Mouse (Mus musculus) hindbrain, embryonic 11.5 days (tissue): ENCODE data around the gene Ahcyl2. TPM values are rescaled to one million over a fixed set of nuclear protein-coding genes. Genes with fewer than 3 reads are reported as not detected.

Experiments
- ATAC-seq: fragments of 200-750 bp; cut with Nextera tagmentation; 2 replicates; pipeline ENCODE4 v1.8.0; 2017; ENCODE audit warnings: mild to moderate bottlenecking, moderate TSS enrichment, moderate library complexity; ENCODE audit not compliant: low FRiP score
- DNase-seq: peaks from one replicate; pipeline ENCODE4 v3.0.0-alpha.2; 2015; ENCODE audit warnings: low spot score
- H3K27ac ChIP-seq: fragments of 300-500 bp; sonication (generic); 2 replicates; pipeline ENCODE4 v1.5.1; 2014; ENCODE audit warnings: mild to moderate bottlenecking, low read depth, low read length
- H3K27me3 ChIP-seq: fragments of 300-500 bp; sonication (generic); 2 replicates; pipeline ENCODE4 v1.6.1; 2014; ENCODE audit warnings: mild to moderate bottlenecking, low read length, moderate library complexity, mixed read lengths; ENCODE audit not compliant: control insufficient read depth, insufficient read depth
- H3K36me3 ChIP-seq: fragments of 300-500 bp; sonication (generic); 2 replicates; pipeline ENCODE4 v1.6.1; 2014; ENCODE audit warnings: mild to moderate bottlenecking, low read length, moderate library complexity, mixed read lengths; ENCODE audit not compliant: control insufficient read depth, insufficient read depth
- H3K4me1 ChIP-seq: fragments of 300-500 bp; sonication (generic); replicated peaks from 2 replicates; pipeline ENCODE4 v1.6.1; 2014; ENCODE audit warnings: low read length, mixed read lengths; ENCODE audit not compliant: control insufficient read depth, insufficient read depth
- H3K4me2 ChIP-seq: fragments of 300-500 bp; sonication (generic); replicated peaks from 2 replicates; pipeline ENCODE4 v1.6.1; 2014; ENCODE audit warnings: mild to moderate bottlenecking, low read depth, low read length
- H3K4me3 ChIP-seq: fragments of 300-500 bp; sonication (generic); 2 replicates; pipeline ENCODE4 v1.5.1; 2014; ENCODE audit warnings: low read depth, low read length
- H3K9ac ChIP-seq: fragments of 300-500 bp; sonication (generic); 2 replicates; pipeline ENCODE4 v1.6.1; 2014; ENCODE audit warnings: low read depth, low read length
- H3K9me3 ChIP-seq: fragments of 300-500 bp; sonication (generic); 2 replicates; pipeline ENCODE4 v1.6.1; 2016; ENCODE audit warnings: low read length; ENCODE audit not compliant: control insufficient read depth
- WGBS: fragments of 180-500 bp; shearing (Covaris S2); extraction: QIAGEN DNeasy Blood & Tissue Kit; methylation state at CpG from one replicate; pipeline ENCODE4 v1.1.7; 2014; 5-methylcytosine and 5-hydroxymethylcytosine counted together
- polyA plus RNA-seq: library from polyadenylated mRNA; unstranded; fragments of >200 nt; fragmentation: Nextera tagmentation; extraction: Ambion mirVana; gene quantifications from 2 replicates; pipeline ENCODE4 v1.2.1, GENCODE M21; 2014

Gene Ahcyl2
- polyA plus RNA-seq, 1 experiment from 2014 or later, result 17.4 TPM

GRCm38 (mm10) chr6:29761282-29761681 lies 6.5 kb upstream of the Ahcyl2 start:
- no peak overlapping the region for H3K4me3 ChIP-seq
- WGBS, result 88% methylated on average over 4 of the region's 4 CpGs
- no peak overlapping the region for H3K4me2 ChIP-seq
- no peaks in the 10 kb centered on the region; the same call in 1 of the 2 replicates for H3K36me3 ChIP-seq
- H3K27me3 ChIP-seq, result no peaks in the 10 kb centered on the region
- no peaks in the 10 kb centered on the region for H3K9me3 ChIP-seq
- DNase-seq (no peak), ATAC-seq (no peak)
- no peak overlapping the region for H3K9ac ChIP-seq
- H3K27ac ChIP-seq, result no peak overlapping the region
- H3K4me1 ChIP-seq, result no peaks in the 10 kb centered on the region

DNA sequence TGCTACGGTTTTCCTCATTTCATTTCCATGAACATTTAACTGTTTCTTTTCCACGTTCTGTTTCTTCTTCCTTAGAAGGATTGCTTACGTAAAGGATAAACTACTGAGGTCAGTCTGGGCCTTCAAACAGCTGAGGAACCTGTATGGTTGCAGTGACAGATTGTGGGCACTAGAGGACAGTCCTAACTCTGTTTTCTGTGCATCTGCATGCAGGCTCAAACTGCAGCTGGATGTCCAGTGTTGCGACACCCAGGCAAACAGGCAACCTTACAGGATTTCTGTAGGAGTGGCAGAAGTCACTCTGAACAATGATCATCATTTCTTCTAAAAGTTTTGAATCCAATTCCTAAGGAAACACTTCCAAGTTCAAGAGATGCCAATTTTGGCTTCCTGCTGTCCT lies 5.3 kb upstream of the Ahcyl2 start:
- whole genome bisulfite sequencing, result 71% methylated on average over 4 of the region's 4 CpGs
- ATAC-seq, result no peak
- no peak overlapping the region for H3K4me2 ChIP-seq
- H3K9ac ChIP-seq, result no peak overlapping the region
- no peaks in the 10 kb centered on the region for H3K9me3 ChIP-seq
- H3K36me3 ChIP-seq, result no peaks in the 10 kb centered on the region
- peak; percentile 44 for DNase-seq
- no peaks in the 10 kb centered on the region for H3K27me3 ChIP-seq
- H3K27ac ChIP-seq, result no peak overlapping the region
- no peaks in the 10 kb centered on the region for H3K4me1 ChIP-seq
- H3K4me3 ChIP-seq, result no peak overlapping the region

DNA sequence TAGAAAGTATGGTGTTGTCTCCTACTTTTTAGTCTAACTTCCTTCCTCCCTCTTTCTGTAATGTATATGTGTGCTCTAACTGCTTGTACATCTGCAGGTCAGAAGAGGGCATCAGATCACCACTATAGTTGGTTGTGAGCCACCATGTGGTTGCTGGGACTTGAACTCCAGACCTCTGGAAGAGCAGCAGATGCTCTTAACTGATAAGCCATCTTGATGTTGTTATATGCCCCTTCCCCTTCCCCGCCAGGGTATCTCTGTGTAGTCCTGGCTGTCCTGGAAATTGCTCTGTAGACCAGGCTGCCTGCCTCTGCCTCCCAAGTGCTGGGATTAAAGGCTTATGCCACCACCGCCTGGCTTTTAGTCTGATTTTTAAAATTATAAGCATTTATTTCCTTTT lies 937 bp upstream of the Ahcyl2 start:
- Histone ChIP-seq H3K4me3 (no peak overlapping the region), H3K36me3 (no peaks in the 10 kb centered on the region), H3K27ac (no peak overlapping the region), H3K4me1 (no peaks in the 10 kb centered on the region), H3K27me3 (no peaks in the 10 kb centered on the region), H3K4me2 (no peak overlapping the region), H3K9me3 (no peaks in the 10 kb centered on the region), H3K9ac (no peak overlapping the region)
- no peak for ATAC-seq
- 91% methylated on average over 2 of the region's 2 CpGs for WGBS
- DNase-seq, result no peak

DNA sequence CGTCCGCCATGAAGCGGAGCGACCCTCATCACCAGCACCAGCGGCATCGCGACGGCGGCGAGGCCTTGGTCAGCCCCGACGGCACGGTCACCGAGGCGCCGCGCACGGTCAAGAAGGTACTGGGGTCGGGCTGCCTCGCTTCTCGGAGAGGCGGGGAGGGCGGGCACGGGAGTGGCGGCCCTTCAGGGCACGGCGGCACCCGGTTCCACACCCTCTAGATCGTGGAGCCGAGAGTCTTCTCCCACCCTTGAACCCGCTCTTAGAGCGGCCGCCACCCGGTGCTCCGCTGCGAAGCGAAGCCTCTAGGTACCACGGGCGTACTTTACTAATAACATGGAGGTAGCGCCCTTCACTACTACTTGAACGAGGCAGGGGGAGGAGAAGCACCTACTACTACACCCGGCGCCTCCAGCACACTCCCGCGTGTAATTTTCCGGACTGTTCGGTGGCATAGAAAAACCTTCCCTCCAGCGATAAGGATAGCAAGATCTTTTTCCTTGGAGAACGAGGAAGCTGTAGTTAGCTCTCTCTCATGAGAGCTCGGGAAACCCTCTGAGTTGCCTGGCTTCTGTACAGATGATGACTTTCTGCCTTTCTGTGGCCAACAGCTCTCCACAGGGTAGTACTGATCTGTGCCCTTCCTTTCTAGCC lies 1.1 kb downstream of the Ahcyl2 start:
- no peak for ATAC-seq
- Histone ChIP-seq H3K4me2 (peak overlapping the region; percentile 80), H3K4me1 (no peaks in the 10 kb centered on the region), H3K27ac (peak overlapping the region; percentile 85), H3K9me3 (no peaks in the 10 kb centered on the region), H3K27me3 (no peaks in the 10 kb centered on the region), H3K4me3 (peak overlapping the region; percentile 88), H3K36me3 (no peaks in the 10 kb centered on the region), H3K9ac (peak overlapping the region; percentile 82)
- WGBS, result under 1% methylated on average over 49 of the region's 50 CpGs
- DNase-seq, result peak; percentile 68

DNA sequence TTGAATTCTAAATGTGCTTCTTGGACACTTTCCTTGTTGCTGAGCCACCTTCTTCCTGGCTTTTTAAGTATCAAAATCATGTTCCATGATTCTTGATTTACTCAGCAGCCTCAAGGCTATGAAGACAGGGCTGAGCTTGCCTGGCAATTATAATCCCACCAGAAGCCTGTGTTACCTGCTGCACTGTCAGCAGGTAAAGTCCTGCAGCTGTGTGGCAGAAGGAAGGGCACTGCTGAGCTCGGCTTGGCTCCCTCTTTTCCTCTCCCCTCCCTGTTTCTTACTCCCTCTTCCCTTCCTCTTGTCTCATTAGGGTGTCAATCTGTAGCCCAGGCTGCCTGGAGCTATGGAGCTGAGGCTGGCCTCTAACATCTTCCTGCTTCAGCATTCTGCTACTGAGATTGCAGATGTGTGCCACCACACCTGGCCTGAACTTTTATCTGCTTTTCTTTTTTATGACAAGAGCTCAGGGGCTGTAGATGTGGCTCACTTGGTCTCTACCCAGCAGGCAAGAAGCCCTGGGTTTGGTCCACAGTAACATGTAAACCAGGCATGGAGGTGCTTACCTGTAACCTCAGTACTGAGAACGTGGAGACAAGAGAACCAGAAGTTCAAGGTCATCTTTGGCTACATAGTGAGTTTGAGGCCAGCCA lies 3.0 kb downstream of the Ahcyl2 start:
- H3K27ac ChIP-seq, result no peak overlapping the region
- 58% methylated on average over 2 of the region's 2 CpGs for WGBS
- no peak overlapping the region for H3K4me2 ChIP-seq
- no peak overlapping the region for H3K4me3 ChIP-seq
- no peaks in the 10 kb centered on the region for H3K36me3 ChIP-seq
- no peak for ATAC-seq
- no peaks in the 10 kb centered on the region for H3K27me3 ChIP-seq
- H3K9ac ChIP-seq, result no peak overlapping the region
- H3K9me3 ChIP-seq, result no peaks in the 10 kb centered on the region
- no peak for DNase-seq
- H3K4me1 ChIP-seq, result no peaks in the 10 kb centered on the region

- WGBS, result 95% methylated on average over 3 of the region's 3 CpGs
- H3K4me2 ChIP-seq, result no peak overlapping the region
- H3K9me3 ChIP-seq, result no peaks in the 10 kb centered on the region
- no peak overlapping the region for H3K9ac ChIP-seq
- no peaks in the 10 kb centered on the region for H3K27me3 ChIP-seq
- no peaks in the 10 kb centered on the region for H3K36me3 ChIP-seq
- no peaks in the 10 kb centered on the region for H3K4me1 ChIP-seq
- ATAC-seq, result no peak
- H3K27ac ChIP-seq, result no peak overlapping the region
- no peak for DNase-seq
- H3K4me3 ChIP-seq, result no peak overlapping the region
These were observed 4.4 kb downstream of the Ahcyl2 start for GRCm38 (mm10) chr6:29772236-29772635.

DNA sequence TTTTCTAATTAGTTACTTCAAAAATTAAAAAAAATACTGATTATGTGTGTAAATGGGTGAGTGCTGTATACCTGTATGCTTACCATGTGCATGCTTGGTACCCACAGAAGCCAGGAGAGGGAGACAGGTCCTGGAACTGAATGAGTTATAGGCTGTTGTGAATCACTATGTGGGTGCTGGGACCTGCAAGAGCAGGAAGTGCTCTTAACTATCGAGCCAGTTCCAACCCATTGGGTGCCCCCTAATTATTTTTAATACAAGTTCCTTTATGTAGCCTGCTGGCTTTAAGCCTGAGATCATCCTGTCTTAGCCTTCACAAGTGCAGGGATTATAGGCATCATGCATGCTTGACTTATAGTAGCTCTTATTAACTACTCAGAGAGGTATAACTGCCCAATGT lies 6.3 kb downstream of the Ahcyl2 start:
- no peak overlapping the region for H3K4me3 ChIP-seq
- H3K9ac ChIP-seq, result no peak overlapping the region
- H3K4me2 ChIP-seq, result no peak overlapping the region
- DNase-seq (no peak), ATAC-seq (no peak)
- WGBS, result 93% methylated on average over 1 of the region's 1 CpGs
- H3K9me3 ChIP-seq, result no peaks in the 10 kb centered on the region
- no peaks in the 10 kb centered on the region for H3K27me3 ChIP-seq
- no peak overlapping the region for H3K27ac ChIP-seq
- H3K4me1 ChIP-seq, result no peaks in the 10 kb centered on the region
- no peaks in the 10 kb centered on the region for H3K36me3 ChIP-seq

- Histone ChIP-seq H3K27ac (no peak overlapping the region), H3K9ac (no peak overlapping the region), H3K9me3 (no peaks in the 10 kb centered on the region), H3K4me2 (no peak overlapping the region), H3K27me3 (no peaks in the 10 kb centered on the region), H3K4me1 (no peaks in the 10 kb centered on the region), H3K36me3 (no peaks in the 10 kb centered on the region), H3K4me3 (no peak overlapping the region)
- DNase-seq (no peak), ATAC-seq (no peak)
- WGBS, result 97% methylated on average over 1 of the region's 1 CpGs
These were observed 7.8 kb downstream of the Ahcyl2 start for GRCm38 (mm10) chr6:29775609-29776008.

DNA sequence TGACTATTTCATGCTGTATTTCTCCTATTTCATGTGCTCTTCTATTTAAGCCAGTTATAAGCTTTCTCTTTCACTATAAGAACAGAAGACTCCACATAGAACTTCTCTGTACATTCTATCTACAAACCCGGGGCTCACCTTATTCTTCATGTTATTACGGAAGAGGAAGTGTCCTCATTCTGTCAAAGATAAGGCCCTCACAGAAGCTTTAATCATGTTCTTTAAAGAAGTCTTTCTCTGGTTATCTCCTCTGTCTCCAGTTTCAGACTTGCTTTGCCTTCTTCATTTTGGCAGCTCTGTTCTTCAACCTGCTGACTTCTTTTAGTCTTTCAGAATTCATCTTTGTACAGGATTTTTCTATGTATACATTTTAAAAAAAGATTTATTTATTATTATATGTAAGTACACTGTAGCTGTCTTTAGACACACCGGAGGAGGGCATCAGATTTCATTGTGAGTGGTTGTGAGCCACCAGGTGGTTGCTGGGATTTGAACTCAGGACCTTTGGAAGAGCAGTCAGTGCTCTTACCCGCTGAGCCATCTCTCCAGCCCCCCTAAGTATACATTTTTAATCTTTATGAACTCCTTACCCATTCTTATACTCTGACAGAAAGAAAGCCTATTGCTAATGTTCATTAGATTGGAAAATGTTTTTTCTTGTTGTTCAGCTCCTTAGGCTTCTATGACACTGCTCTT lies 8.9 kb downstream of the Ahcyl2 start:
- H3K4me2 ChIP-seq, result no peak overlapping the region
- ATAC-seq (no peak), DNase-seq (no peak)
- H3K27me3 ChIP-seq, result no peaks in the 10 kb centered on the region
- H3K27ac ChIP-seq, result no peak overlapping the region
- H3K36me3 ChIP-seq, result no peaks in the 10 kb centered on the region
- WGBS, result 93% methylated on average over 4 of the region's 4 CpGs
- H3K9ac ChIP-seq, result no peak overlapping the region
- no peaks in the 10 kb centered on the region for H3K4me1 ChIP-seq
- H3K9me3 ChIP-seq, result no peaks in the 10 kb centered on the region
- H3K4me3 ChIP-seq, result no peak overlapping the region
